Mouse (Mus musculus) embryonic stem cell, embryonic (primary cell): ENCODE measurements around the gene Cacna1c.

ENCODE experiments used
- CTCF ChIA-PET, 4 experiments: fragments of 300-600 bp in 2 of 4; fragments of 350-600 bp in 2 of 4; sonication (Branson Sonifier 250); formaldehyde crosslinking; loops; one replicate each; lab custom pipeline; 2022; ENCODE audit warnings: inconsistent platforms in 2 of 4; lab: Charles Lee
- POLR2A ChIA-PET, 4 experiments: fragments of 300-600 bp in 2 of 4; fragments of 350-600 bp in 2 of 4; sonication (Branson Sonifier 250); formaldehyde crosslinking; loops; one replicate each; lab custom pipeline; 2022; ENCODE audit warnings: antibody characterized with exemption in 4 of 4, inconsistent platforms in 1 of 4; lab: Charles Lee

Cacna1c gene

GRCm38 (mm10) chr6:118939626-118940025, 256.6 kb downstream of the Cacna1c start:
- ChIA-PET CTCF (no interaction called here), POLR2A (interaction anchor here in 1 of 4 experiments (1.3 kb wide), 1 partner anchor 13 kb away, joined by 4 read pairs; no protein-coding TSS in a partner anchor)

- CTCF ChIA-PET: no interaction called here
- POLR2A ChIA-PET: interaction anchor here in 1 of 4 experiments (1.3 kb wide), 1 partner anchor 14 kb away, joined by 4 read pairs; no protein-coding TSS in a partner anchor
Observed at GRCm38 (mm10) chr6:118938386-118939096, 257.7 kb downstream of the Cacna1c start.

- POLR2A ChIA-PET: interaction anchor here in 1 of 4 experiments (0.5 kb wide), 1 partner anchor 100 kb away, joined by 3 read pairs; no protein-coding TSS in a partner anchor
- CTCF ChIA-PET: no interaction called here
Observed at GRCm38 (mm10) chr6:118937536-118937935, 258.7 kb downstream of the Cacna1c start.

GRCm38 (mm10) chr6:118935520-118936415, 260.4 kb downstream of the Cacna1c start:
- POLR2A ChIA-PET: no interaction called here
- CTCF ChIA-PET: no interaction called here

- ChIA-PET POLR2A (no interaction called here), CTCF (no interaction called here)
Observed at GRCm38 (mm10) chr6:118934243-118934902, 261.8 kb downstream of the Cacna1c start.

GRCm38 (mm10) chr6:118933017-118933594, 263.1 kb downstream of the Cacna1c start:
- CTCF ChIA-PET: no interaction called here
- POLR2A ChIA-PET: no interaction called here

GRCm38 (mm10) chr6:118932002-118932700, 264.1 kb downstream of the Cacna1c start:
- ChIA-PET POLR2A (interaction anchor here in 1 of 4 experiments (0.6 kb wide), 1 partner anchor 243 kb away, joined by 4 read pairs; the partner anchor contains the start of gene Dcp1b), CTCF (interaction anchor here in 2 of 4 experiments (0.6 kb wide), 2 partner anchors 10 to 397 kb away, joined by 5 read pairs; no protein-coding TSS in a partner anchor)

GRCm38 (mm10) chr6:118926669-118927068, 269.5 kb downstream of the Cacna1c start:
- ChIA-PET CTCF (no interaction called here), POLR2A (interaction anchor here in 1 of 4 experiments (1.4 kb wide), 1 partner anchor 23 kb away, joined by 3 read pairs; no protein-coding TSS in a partner anchor)

GRCm38 (mm10) chr6:118924426-118924825, 271.8 kb downstream of the Cacna1c start:
- POLR2A ChIA-PET: no interaction called here
- CTCF ChIA-PET: interaction anchor here in 2 of 4 experiments (0.6 to 1.2 kb wide), 3 partner anchors 64 to 423 kb away, joined by 3 to 4 read pairs (median 3); no protein-coding TSS in a partner anchor

GRCm38 (mm10) chr6:118923926-118924325, 272.3 kb downstream of the Cacna1c start:
- CTCF ChIA-PET: interaction anchor here in 3 of 4 experiments (0.6 to 1.2 kb wide), 4 partner anchors 19 to 423 kb away, joined by 3 to 4 read pairs (median 3); no protein-coding TSS in a partner anchor
- POLR2A ChIA-PET: no interaction called here

GRCm38 (mm10) chr6:118923212-118923577, 273.0 kb downstream of the Cacna1c start:
- ChIA-PET POLR2A (no interaction called here), CTCF (interaction anchor here in 3 of 4 experiments (0.6 to 1.1 kb wide), 3 partner anchors 18 to 672 kb away, joined by 3 to 6 read pairs (median 4); no protein-coding TSS in a partner anchor)

- POLR2A ChIA-PET: no interaction called here
Observed at GRCm38 (mm10) chr6:118922328-118923211, 273.6 kb downstream of the Cacna1c start.

GRCm38 (mm10) chr6:118908176-118908575, 288.0 kb downstream of the Cacna1c start:
- ChIA-PET CTCF (interaction anchor here in 1 of 4 experiments (0.6 kb wide), 1 partner anchor 8 kb away, joined by 3 read pairs; no protein-coding TSS in a partner anchor), POLR2A (no interaction called here)

More at GRCm38 (mm10) chr6:118922328-118923211, 273.6 kb downstream of the Cacna1c start:
- CTCF ChIA-PET: interaction anchor here (0.6 to 1.1 kb wide), 7 partner anchors 9 to 1264 kb away, joined by 3 to 6 read pairs (median 3); no protein-coding TSS in a partner anchor

GRCm38 (mm10) chr6:118907704-118908103, 288.5 kb downstream of the Cacna1c start:
- POLR2A ChIA-PET: interaction anchor here in 1 of 4 experiments (0.6 kb wide), 1 partner anchor 330 kb away, joined by 3 read pairs; no protein-coding TSS in a partner anchor
- CTCF ChIA-PET: interaction anchor here in 2 of 4 experiments (0.6 to 0.7 kb wide), 2 partner anchors 9 to 528 kb away, joined by 3 to 4 read pairs; no protein-coding TSS in a partner anchor

GRCm38 (mm10) chr6:118906878-118907277, 289.3 kb downstream of the Cacna1c start:
- POLR2A ChIA-PET: interaction anchor here in 1 of 4 experiments (0.6 kb wide), 1 partner anchor 330 kb away, joined by 3 read pairs; no protein-coding TSS in a partner anchor
- CTCF ChIA-PET: interaction anchor here in 1 of 4 experiments (0.7 kb wide), 1 partner anchor 529 kb away, joined by 4 read pairs; no protein-coding TSS in a partner anchor

- POLR2A ChIA-PET: no interaction called here
- CTCF ChIA-PET: no interaction called here
Observed at GRCm38 (mm10) chr6:118899688-118900087, 296.5 kb downstream of the Cacna1c start.
